Comparison of ENCODE assay signal across 8 mouse cellular contexts in genomic region chr10:117709930-117710603, GRCm38 (mm10). TPM values are rescaled to one million over a fixed set of nuclear protein-coding genes. Genes with fewer than 3 reads are reported as not detected.
DNase-seq lines count a peak whose midpoint lies in the region; ATAC-seq lines count a peak whose summit lies in the region.

No protein-coding gene starts in this region.

- H3K9ac ChIP-seq in forebrain, embryonic 15.5 days (replicated peaks): peak overlapping the region; percentile 100
- peak overlapping the region; percentile 100 for H3K9ac ChIP-seq in lung, embryonic 16.5 days (ENCODE audit: low read length)

- H3K4me1 ChIP-seq in forebrain, embryonic 15.5 days: peaks cover 27% of the 10 kb centered on the region
- peaks cover 16% of the 10 kb centered on the region for H3K4me1 ChIP-seq in lung, embryonic 16.5 days (replicated peaks; ENCODE audit: control insufficient read depth, insufficient read depth, low read length)

- ATAC-seq in forebrain, embryonic 15.5 days (replicated peaks): peak; percentile 81
- ATAC-seq in lung, embryonic 16.5 days (ENCODE audit: low read depth): peak; percentile 84

- intact Hi-C loops in heart, postnatal 36 days (cut with DNase I): loop anchor here (2.0 kb wide), 1 partner anchor 35 kb away; no protein-coding TSS in a partner anchor

- H3K27me3 ChIP-seq in forebrain, embryonic 15.5 days: no peaks in the 10 kb centered on the region
- H3K27me3 ChIP-seq in lung, embryonic 16.5 days (ENCODE audit: control insufficient read depth, insufficient read depth, low read depth, low read length): no peaks in the 10 kb centered on the region

- no peaks in the 10 kb centered on the region for H3K9me3 ChIP-seq in forebrain, embryonic 15.5 days
- no peaks in the 10 kb centered on the region for H3K9me3 ChIP-seq in lung, embryonic 16.5 days (ENCODE audit: control insufficient read depth, low read length)

- WGBS in forebrain, embryonic 15.5 days: under 1% methylated on average over 57 of the region's 71 CpGs
- WGBS in lung, embryonic 16.5 days: under 1% methylated on average over 54 of the region's 71 CpGs

- H3K4me3 ChIP-seq in forebrain, embryonic 15.5 days: peak overlapping the region; percentile 99
- H3K4me3 ChIP-seq in lung, embryonic 16.5 days (ENCODE audit: low read length): peak overlapping the region; percentile 99

- peak overlapping the region; percentile 99 for H3K27ac ChIP-seq in forebrain, embryonic 15.5 days (replicated peaks)
- H3K27ac ChIP-seq in lung, embryonic 16.5 days (ENCODE audit: low read length): peak overlapping the region; percentile 98

- DNase-seq in ES-CJ7 (ENCODE audit: low read depth, low spot score): peak; percentile 84
- DNase-seq in cerebellum, adult 11-12 months: peak; percentile 83
- DNase-seq in heart, postnatal 36 days: peak; percentile 79 to 89
- peak; percentile 50 to 55 for DNase-seq in layer of hippocampus, adult 8-10 months (ENCODE audit: low spot score in 2 of 2)
- DNase-seq in ovary, adult 18-20 months (ENCODE audit: low spot score): peak; percentile 67
- peak; percentile 86 for DNase-seq in thymus, postnatal 0 days (ENCODE audit: low spot score)

- H3K4me2 ChIP-seq in forebrain, embryonic 15.5 days (replicated peaks): peak overlapping the region; percentile 64
- peak overlapping the region; percentile 65 for H3K4me2 ChIP-seq in lung, embryonic 16.5 days (ENCODE audit: low read depth, low read length)

- H3K36me3 ChIP-seq in forebrain, embryonic 15.5 days: peaks cover 20% of the 10 kb centered on the region
- peaks cover 17% of the 10 kb centered on the region; the same call in 1 of the 2 replicates for H3K36me3 ChIP-seq in lung, embryonic 16.5 days (ENCODE audit: control insufficient read depth, insufficient read depth, low read length)

RNA-seq across cellular contexts. Expression of gene Mdm2, which starts 0.5 kb away (rescaled TPM):
- polyA plus RNA-seq in forebrain, embryonic 15.5 days (2015; fragmentation: Nextera tagmentation; extraction: Ambion mirVana): 63.5 and 67.8 TPM in 2 replicates
- total RNA-seq in heart, postnatal 36 days (2021): 10 to 100 TPM; 46.9 to 48.2 TPM
- 10 to 100 TPM; 54.5 to 67.0 (median 58.7) TPM for total RNA-seq in layer of hippocampus, adult 8-10 months (2022)
- polyA plus RNA-seq in lung, embryonic 16.5 days (2015; fragmentation: Nextera tagmentation; extraction: Ambion mirVana): 51.2 and 51.7 TPM in 2 replicates
- polyA plus RNA-seq in thymus, postnatal 0 days (2015; fragmentation: Nextera tagmentation; extraction: Ambion mirVana): 35.5 and 44.6 TPM in 2 replicates

RNA-seq across cellular contexts. Expression of gene Slc35e3, which starts 36.1 kb away (rescaled TPM):
- 29.6 and 31.7 TPM in 2 replicates for polyA plus RNA-seq in forebrain, embryonic 15.5 days (2015; fragmentation: Nextera tagmentation; extraction: Ambion mirVana)
- 1 to 10 TPM; 6.4 to 8.8 TPM for total RNA-seq in heart, postnatal 36 days (2021)
- total RNA-seq in layer of hippocampus, adult 8-10 months (2022): 10 to 100 TPM; 29.7 to 33.1 (median 31.9) TPM
- polyA plus RNA-seq in lung, embryonic 16.5 days (2015; fragmentation: Nextera tagmentation; extraction: Ambion mirVana): 18.3 and 18.6 TPM in 2 replicates
- 8.1 and 8.4 TPM in 2 replicates for polyA plus RNA-seq in thymus, postnatal 0 days (2015; fragmentation: Nextera tagmentation; extraction: Ambion mirVana)

Comparison
In these comparisons a context has a peak if more than half of its experiments do, and no peak if none do; other contexts are left out.
1. Peak in every context shown above with its lines: DNase-seq, ATAC-seq, H3K4me3 ChIP-seq and H3K27ac ChIP-seq.